Mouse (Mus musculus): ENCODE results near the gene Ndst2. TPM values are rescaled to one million over a fixed set of nuclear protein-coding genes. Genes with fewer than 3 reads are reported as not detected.
"Not testable (repeated sequence)": the region's sequence is repeated elsewhere in the genome, so short reads cannot be mapped to it uniquely, and the experiment has no call there.

The Ndst2 gene
- polyA plus RNA-seq, 2 experiments = 13.2 to 22.8 TPM

- H3K4me3 ChIP-seq (ENCODE audit: insufficient read depth in 1 of 2, low read depth in 2 of 2, low read length in 2 of 2) = no peak overlapping the region
- H3K4me1 ChIP-seq (replicated peaks; ENCODE audit: control insufficient read depth in 2 of 2, insufficient read depth in 2 of 2, low read length in 1 of 2) = peaks cover 0 to 6% of the 10 kb centered on the region in 2 experiments; a peak in 2 of 4 replicates
- H3K9me3 ChIP-seq (ENCODE audit: control insufficient read depth, low read length) = no peaks in the 10 kb centered on the region
- no peak for ATAC-seq (ENCODE audit: insufficient read depth)
- no peak overlapping the region for H3K4me2 ChIP-seq (ENCODE audit: low read depth)
- TF ChIP-seq EP300 (IDR thresholded peaks at IDR 0.05; ENCODE audit: low read depth) = no peak
- TF ChIP-seq CTCF (IDR thresholded peaks at IDR 0.05; ENCODE audit: low read depth) = no peak
- H3K27me3 ChIP-seq (ENCODE audit: control insufficient read depth, insufficient read depth, low read length) = no peaks in the 10 kb centered on the region
- peaks cover 29% of the 10 kb centered on the region for H3K36me3 ChIP-seq (replicated peaks; ENCODE audit: control insufficient read depth, insufficient read depth, low read depth)
- H3K9ac ChIP-seq (replicated peaks) = no peak overlapping the region
- H3K27ac ChIP-seq = no peak overlapping the region
- no peak for DNase-seq (ENCODE audit: low read depth in 3 of 3, low spot score in 3 of 3)
- WGBS (ENCODE audit: insufficient replicate concordance) = 75% methylated on average over 10 of the region's 10 CpGs
Measured at GRCm38 (mm10) chr14:20718443-20718842, 15.9 kb downstream of the Ndst2 start.

GRCm38 (mm10) chr14:20713832-20714231 lies 20.5 kb downstream of the Ndst2 start:
- Histone ChIP-seq H3K4me3 (ENCODE audit: insufficient read depth in 1 of 2, low read depth in 2 of 2, low read length in 2 of 2) (no peak overlapping the region), H3K9me3 (ENCODE audit: control insufficient read depth, low read length) (no peaks in the 10 kb centered on the region), H3K4me2 (ENCODE audit: low read depth) (no peak overlapping the region), H3K27ac (no peak overlapping the region), H3K36me3 (replicated peaks; ENCODE audit: control insufficient read depth, insufficient read depth, low read depth) (peaks cover 12% of the 10 kb centered on the region), H3K27me3 (ENCODE audit: control insufficient read depth, insufficient read depth, low read length) (no peaks in the 10 kb centered on the region), H3K4me1 (replicated peaks; ENCODE audit: control insufficient read depth in 2 of 2, insufficient read depth in 2 of 2, low read length in 1 of 2) (peaks cover under 1 to 8% of the 10 kb centered on the region in 2 experiments; a peak in 3 of 4 replicates), H3K9ac (replicated peaks) (no peak overlapping the region)
- 65% methylated on average over 11 of the region's 11 CpGs for WGBS (ENCODE audit: insufficient replicate concordance)
- no peak for TF ChIP-seq EP300 (IDR thresholded peaks at IDR 0.05; ENCODE audit: low read depth)
- TF ChIP-seq CTCF (IDR thresholded peaks at IDR 0.05; ENCODE audit: low read depth) = no peak
- no peak for DNase-seq (ENCODE audit: low read depth in 3 of 3, low spot score in 3 of 3)
- ATAC-seq (ENCODE audit: insufficient read depth) = no peak

- no peaks in the 10 kb centered on the region; the same call in 1 of the 2 replicates for H3K36me3 ChIP-seq (replicated peaks; ENCODE audit: control insufficient read depth, insufficient read depth, low read depth)
- DNase-seq (ENCODE audit: low read depth in 3 of 3, low spot score in 3 of 3) (no peak), ATAC-seq (ENCODE audit: insufficient read depth) (no peak)
- TF ChIP-seq EP300 (IDR thresholded peaks at IDR 0.05; ENCODE audit: low read depth) (no peak), CTCF (IDR thresholded peaks at IDR 0.05; ENCODE audit: low read depth) (no peak)
- no peaks in the 10 kb centered on the region for H3K27me3 ChIP-seq (ENCODE audit: control insufficient read depth, insufficient read depth, low read length)
- WGBS (ENCODE audit: insufficient replicate concordance) = 22% methylated on average over 10 of the region's 10 CpGs
- no peaks in the 10 kb centered on the region for H3K9me3 ChIP-seq (ENCODE audit: control insufficient read depth, low read length)
- peak overlapping the region; percentile 99 for H3K4me2 ChIP-seq (ENCODE audit: low read depth)
- H3K9ac ChIP-seq (replicated peaks) = peak overlapping the region; percentile 96
- no peak overlapping the region for H3K27ac ChIP-seq
- peak overlapping the region; percentile 75 to 98 for H3K4me3 ChIP-seq (ENCODE audit: insufficient read depth in 1 of 2, low read depth in 2 of 2, low read length in 2 of 2)
- H3K4me1 ChIP-seq (replicated peaks; ENCODE audit: control insufficient read depth in 2 of 2, insufficient read depth in 2 of 2, low read length in 1 of 2) = peaks cover 12 to 14% of the 10 kb centered on the region in 2 experiments
Measured at GRCm38 (mm10) chr14:20708239-20708638, 26.1 kb downstream of the Ndst2 start.

GRCm38 (mm10) chr14:20707201-20708190 lies 26.9 kb downstream of the Ndst2 start, which contains the start of gene Zswim8:
TSS of gene Zswim8 (plus strand) at chr14:20707552.
- H3K4me2 ChIP-seq (ENCODE audit: low read depth) = peak within 1 kb of the TSS; percentile 99
- under 1% methylated on average over 77 of the region's 80 CpGs for WGBS (ENCODE audit: insufficient replicate concordance)
- peaks cover 12 to 14% of the 10 kb centered on the region in 2 experiments for H3K4me1 ChIP-seq (replicated peaks; ENCODE audit: control insufficient read depth in 2 of 2, insufficient read depth in 2 of 2, low read length in 1 of 2)
- peak within 1 kb of the TSS; percentile 75 to 98 for H3K4me3 ChIP-seq (ENCODE audit: insufficient read depth in 1 of 2, low read depth in 2 of 2, low read length in 2 of 2)
- peak; percentile 86 for ATAC-seq (ENCODE audit: insufficient read depth)
- H3K27ac ChIP-seq = peak within 1 kb of the TSS; percentile 70
- H3K27me3 ChIP-seq (ENCODE audit: control insufficient read depth, insufficient read depth, low read length) = no peaks in the 10 kb centered on the region
- H3K9me3 ChIP-seq (ENCODE audit: control insufficient read depth, low read length) = no peaks in the 10 kb centered on the region
- H3K9ac ChIP-seq (replicated peaks) = peak within 1 kb of the TSS; percentile 96
- peak; percentile 62 to 73 (median 68) for DNase-seq (ENCODE audit: low read depth in 3 of 3, low spot score in 3 of 3)
- no peaks in the 10 kb centered on the region; the same call in 1 of the 2 replicates for H3K36me3 ChIP-seq (replicated peaks; ENCODE audit: control insufficient read depth, insufficient read depth, low read depth)
- TF ChIP-seq EP300 (IDR thresholded peaks at IDR 0.05; ENCODE audit: low read depth) (no peak), CTCF (IDR thresholded peaks at IDR 0.05; ENCODE audit: low read depth) (peak; percentile 41)

DNA sequence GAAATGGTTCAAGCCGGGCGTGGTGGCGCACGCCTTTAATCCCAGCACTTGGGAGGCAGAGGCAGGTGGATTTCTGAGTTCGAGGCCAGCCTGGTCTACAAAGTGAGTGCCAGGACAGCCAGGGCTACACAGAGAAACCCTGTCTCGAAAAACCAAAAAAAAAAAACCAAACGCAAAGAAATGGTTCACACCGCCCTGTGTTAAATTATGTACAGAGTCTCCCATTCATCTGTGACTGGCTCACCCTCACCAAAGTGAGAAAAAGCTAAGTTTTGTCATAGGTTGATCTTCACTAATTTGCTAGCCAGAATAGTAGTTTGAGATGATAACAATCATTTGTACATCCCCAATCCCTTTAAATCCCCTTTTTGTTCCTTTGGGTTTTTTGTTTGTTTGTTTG lies 30.9 kb downstream of the Ndst2 start:
- Histone ChIP-seq H3K4me3 (ENCODE audit: insufficient read depth in 1 of 2, low read depth in 2 of 2, low read length in 2 of 2) (peak overlapping the region; percentile 88 to 90), H3K4me1 (replicated peaks; ENCODE audit: control insufficient read depth in 2 of 2, insufficient read depth in 2 of 2, low read length in 1 of 2) (peaks cover 20% of the 10 kb centered on the region in 2 experiments), H3K4me2 (ENCODE audit: low read depth) (peak overlapping the region; percentile 81), H3K27ac (peak overlapping the region; percentile 86), H3K9ac (replicated peaks) (peak overlapping the region; percentile 78)
- not testable (repeated sequence) for DNase-seq (ENCODE audit: low read depth in 3 of 3, low spot score in 3 of 3); H3K27me3 ChIP-seq (ENCODE audit: control insufficient read depth, insufficient read depth, low read length); H3K9me3 ChIP-seq (ENCODE audit: control insufficient read depth, low read length); H3K36me3 ChIP-seq (replicated peaks; ENCODE audit: control insufficient read depth, insufficient read depth, low read depth); ATAC-seq (ENCODE audit: insufficient read depth)
- 6% methylated on average over 8 of the region's 8 CpGs for WGBS (ENCODE audit: insufficient replicate concordance)

Measured in liver, embryonic 14.5 days (tissue).